Mouse (Mus musculus) heart, postnatal 4 days (tissue): ENCODE data around the gene Cd22. TPM values are rescaled to one million over a fixed set of nuclear protein-coding genes. Genes with fewer than 3 reads are reported as not detected.

Experiments used
- DNase-seq: peaks from one replicate; pipeline ENCODE4 v3.0.0; 2021
- total RNA-seq, 2 experiments: library from RNA; stranded (reverse); gene quantifications; 2 replicates each; pipeline ENCODE4 v1.2.3; 2021

Cd22 gene
- total RNA-seq, 2 experiments from 2014 or later = 0.09 to 1.2 TPM

DNA sequence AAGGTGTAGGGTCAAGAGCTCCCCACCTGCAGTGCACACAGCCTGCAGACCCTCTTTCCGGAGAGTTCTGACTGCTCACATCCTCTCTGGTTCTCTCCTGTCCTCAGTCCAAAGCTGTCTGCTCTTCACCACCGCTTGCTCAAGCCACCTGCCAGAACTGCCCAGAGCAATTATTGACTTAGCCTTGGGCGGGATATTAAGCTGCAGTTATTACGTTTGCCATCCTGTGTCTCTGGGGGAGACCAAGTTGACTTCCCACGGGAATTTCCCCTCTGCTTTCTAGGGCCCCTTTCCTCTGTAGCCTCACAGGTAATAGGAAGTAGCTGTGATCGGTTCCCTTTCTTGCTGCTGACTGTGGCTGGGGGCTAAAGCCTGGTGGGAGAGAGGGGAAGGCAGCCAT is 60.0 kb downstream of the Cd22 start:
- no peak for DNase-seq

Other genes starting within 250 kb of the Cd22 start
- gene Etv2, start 244.5 kb downstream of the Cd22 start, total RNA-seq = not detected
- gene Rbm42, start 230.0 kb downstream of the Cd22 start, total RNA-seq = 10 to 100 TPM; 58.8 to 62.2 TPM
- 10 to 100 TPM; 13.1 to 16.6 TPM for gene Haus5, start 215.3 kb downstream of the Cd22 start, total RNA-seq
- gene Pmis2, start 208.7 kb downstream of the Cd22 start, total RNA-seq = not detected
- not detected for gene 2200002J24Rik, start 181.4 kb downstream of the Cd22 start, total RNA-seq
- under 1 TPM; 0.14 to 0.74 TPM for gene Atp4a, start 168.1 kb downstream of the Cd22 start, total RNA-seq
- 100 to 1,000 TPM; 208 to 221 TPM for gene Tmem147, start 150.8 kb downstream of the Cd22 start, total RNA-seq
- not detected for gene Gapdhs, start 136.7 kb downstream of the Cd22 start, total RNA-seq
- 1 to 10 TPM; 4.8 to 5.1 TPM for gene Sbsn, start 128.9 kb downstream of the Cd22 start, total RNA-seq
- 1 to 10 TPM; 4.6 to 5.7 TPM for gene Dmkn, start 116.6 kb downstream of the Cd22 start, total RNA-seq
- gene Krtdap, start 92.4 kb downstream of the Cd22 start, total RNA-seq = not detected
- not detected for gene Ffar2, start 56.6 kb downstream of the Cd22 start, total RNA-seq
- gene Ffar3, start 24.2 kb downstream of the Cd22 start, total RNA-seq = not detected
- not detected for gene Ffar1, start 18.8 kb downstream of the Cd22 start, total RNA-seq
- gene Mag, start 34.5 kb upstream of the Cd22 start, total RNA-seq = 1 to 10 TPM in 1 of 2 experiments, under 1 TPM in 1; 0.31 to 1.3 TPM
- gene Hamp2, start 44.3 kb upstream of the Cd22 start, total RNA-seq = 1 to 10 TPM in 1 of 2 experiments, under 1 TPM in 1; 0.76 to 1.2 TPM
- gene Hamp, start 63.7 kb upstream of the Cd22 start, total RNA-seq = 1 to 10 TPM; 1.6 to 1.9 TPM
- 100 to 1,000 TPM; 100 to 103 TPM for gene Usf2, start 76.5 kb upstream of the Cd22 start, total RNA-seq
- gene Lsr, start 93.1 kb upstream of the Cd22 start, total RNA-seq = 1 to 10 TPM; 5.5 to 5.6 TPM
- gene Fam187b, start 93.4 kb upstream of the Cd22 start, total RNA-seq = under 1 TPM; 0.36 TPM
- gene Fxyd5, start 162.1 kb upstream of the Cd22 start, total RNA-seq = 10 to 100 TPM; 28.9 to 31.7 TPM
- gene Fxyd7, start 171.1 kb upstream of the Cd22 start, total RNA-seq = 1 to 10 TPM in 1 of 2 experiments, under 1 TPM in 1; 0.98 to 2.4 TPM
- gene Fxyd1, start 176.9 kb upstream of the Cd22 start, total RNA-seq = 100 to 1,000 TPM; 646 to 728 TPM
- 1 to 10 TPM in 1 of 2 experiments, under 1 TPM in 1; 0.95 to 1.4 TPM for gene Lgi4, start 179.0 kb upstream of the Cd22 start, total RNA-seq
- gene Fxyd3, start 196.4 kb upstream of the Cd22 start, total RNA-seq = 1 to 10 TPM; 2.0 to 3.5 TPM
- gene Hpn, start 234.9 kb upstream of the Cd22 start, total RNA-seq = 1 to 10 TPM; 2.2 to 2.6 TPM
- 10 to 100 TPM in 1 of 2 experiments, 1 to 10 TPM in 1; 8.2 to 10.4 TPM for gene Scn1b, start 246.7 kb upstream of the Cd22 start, total RNA-seq